Mouse (Mus musculus) frontal cortex, postnatal 25 days (tissue): ENCODE results near the gene Tm9sf3.
A peak's percentile ranks its signal among the peaks of the same experiment; 100 is the strongest.
"Not testable (repeated sequence)": the region's sequence is repeated elsewhere in the genome, so short reads cannot be mapped to it uniquely, and the experiment has no call there.

ENCODE experiments used
- DNase-seq, 2 experiments: peaks; one replicate each; pipeline ENCODE4 v3.0.0; 2022; ENCODE audit warnings: low spot score in 2 of 2

The Tm9sf3 gene

GRCm38 (mm10) chr19:41263630-41264295 lies at the start of gene Tm9sf3:
TSS of gene Tm9sf3 (minus strand) at chr19:41263997.
- peak; percentile 68 to 80 for DNase-seq

- not testable (repeated sequence) for DNase-seq
Observed at GRCm38 (mm10) chr19:41312587-41312986, 48.8 kb upstream of the Tm9sf3 start.

- DNase-seq = no peak
Observed at GRCm38 (mm10) chr19:41312027-41312426, 48.2 kb upstream of the Tm9sf3 start.

GRCm38 (mm10) chr19:41310971-41311703 lies 47.3 kb upstream of the Tm9sf3 start:
- no peak for DNase-seq

- DNase-seq = no peak
Observed at GRCm38 (mm10) chr19:41303933-41304332, 40.1 kb upstream of the Tm9sf3 start.

- DNase-seq = no peak
Observed at GRCm38 (mm10) chr19:41303433-41303832, 39.6 kb upstream of the Tm9sf3 start.

- no peak for DNase-seq
Observed at GRCm38 (mm10) chr19:41301856-41302255, 38.1 kb upstream of the Tm9sf3 start.

- no peak for DNase-seq
Observed at GRCm38 (mm10) chr19:41299446-41299845, 35.6 kb upstream of the Tm9sf3 start.

GRCm38 (mm10) chr19:41290952-41291619 lies 27.3 kb upstream of the Tm9sf3 start:
- DNase-seq = no peak

GRCm38 (mm10) chr19:41288568-41288967 lies 24.8 kb upstream of the Tm9sf3 start:
- no peak for DNase-seq

GRCm38 (mm10) chr19:41287224-41287623 lies 23.4 kb upstream of the Tm9sf3 start:
- no peak for DNase-seq

GRCm38 (mm10) chr19:41284515-41284914 lies 20.7 kb upstream of the Tm9sf3 start:
- no peak for DNase-seq

- no peak for DNase-seq
Observed at GRCm38 (mm10) chr19:41282718-41283117, 18.9 kb upstream of the Tm9sf3 start.

- no peak for DNase-seq
Observed at GRCm38 (mm10) chr19:41282216-41282615, 18.4 kb upstream of the Tm9sf3 start.

GRCm38 (mm10) chr19:41279724-41280244 lies 16.0 kb upstream of the Tm9sf3 start:
- DNase-seq = no peak

GRCm38 (mm10) chr19:41278606-41279005 lies 14.8 kb upstream of the Tm9sf3 start:
- DNase-seq = no peak

GRCm38 (mm10) chr19:41275588-41275987 lies 11.8 kb upstream of the Tm9sf3 start:
- DNase-seq = no peak

- no peak for DNase-seq
Observed at GRCm38 (mm10) chr19:41270906-41271305, 7.1 kb upstream of the Tm9sf3 start.

- DNase-seq = peak; percentile 12 to 43
Observed at GRCm38 (mm10) chr19:41270151-41270727, 6.4 kb upstream of the Tm9sf3 start.

GRCm38 (mm10) chr19:41266251-41266901 lies 2.6 kb upstream of the Tm9sf3 start:
- no peak for DNase-seq

GRCm38 (mm10) chr19:41264331-41264799 lies 568 bp upstream of the Tm9sf3 start:
- no peak for DNase-seq
